Comparison of ENCODE assay signal across 27 mouse cellular contexts in genomic region chr1:21616666-21617065, GRCm38 (mm10).
A peak's percentile ranks its signal among the peaks of the same experiment; 100 is the strongest.
DNase-seq lines count a peak whose midpoint lies in the region; ATAC-seq and TF ChIP-seq lines count a peak whose summit lies in the region.
"Had no signal": no experiment of that assay in that cellular context is flagged by ENCODE, and none has a peak within 500 bp of the region (broad histone marks: within the 10 kb centered on the region; RNA-seq: fewer than 3 reads in every experiment).

No protein-coding gene starts in this region.

- H3K4me2 ChIP-seq in hindbrain, postnatal 0 days (ENCODE audit: low read depth, low read length), result no peak overlapping the region
- no peak overlapping the region for H3K4me2 ChIP-seq in hindbrain, embryonic 14.5 days (replicated peaks)
- H3K4me2 ChIP-seq: forebrain, embryonic 15.5 days; heart, embryonic 13.5 days; hindbrain, embryonic 15.5 days; kidney, embryonic 15.5 days; lung, embryonic 14.5 days; neural tube, embryonic 12.5 days had no signal

- no peaks in the 10 kb centered on the region for H3K27me3 ChIP-seq in hindbrain, postnatal 0 days (ENCODE audit: insufficient read depth, low read length)
- no peaks in the 10 kb centered on the region for H3K27me3 ChIP-seq in hindbrain, embryonic 14.5 days (ENCODE audit: control insufficient read depth, insufficient read depth, low read length)
- H3K27me3 ChIP-seq: CH12.LX; forebrain, embryonic 15.5 days; heart, embryonic 13.5 days; hindbrain, embryonic 15.5 days; kidney, embryonic 15.5 days; neural tube, embryonic 12.5 days had no signal

- no peak for ATAC-seq in hindbrain, postnatal 0 days
- ATAC-seq in hindbrain, embryonic 14.5 days (ENCODE audit: low FRiP score), result no peak
- ATAC-seq: forebrain, embryonic 15.5 days; midbrain, embryonic 16.5 days had no signal

- DNase-seq in hindbrain, postnatal 0 days (ENCODE audit: low spot score), result peak; percentile 16
- DNase-seq in hindbrain, embryonic 14.5 days (ENCODE audit: low spot score), result no peak
- DNase-seq in right cerebral cortex, adult 18-20 months, result peak; percentile 35
- no peak for DNase-seq in right cerebral cortex, postnatal 14 days
- DNase-seq in brain, adult 2 months (ENCODE audit: low read depth, low spot score), result peak; percentile 69
- DNase-seq in cerebellum, adult 9-10 months, result no peak
- DNase-seq: adrenal gland, postnatal 10 days; cerebellum, adult 11-12 months; cerebellum, postnatal 14 days; gastrocnemius, adult 2 months; gastrocnemius, postnatal 36 days; heart, adult 18-20 months; heart, postnatal 10 days; kidney, adult 18-20 months; kidney, postnatal 25 days; liver; lung, embryonic 14.5 days had no signal

- H3K9me3 ChIP-seq in hindbrain, postnatal 0 days (ENCODE audit: low read length), result no peaks in the 10 kb centered on the region
- H3K9me3 ChIP-seq in hindbrain, embryonic 14.5 days (ENCODE audit: control insufficient read depth, low read length), result no peaks in the 10 kb centered on the region
- H3K9me3 ChIP-seq: forebrain, embryonic 15.5 days; heart, embryonic 13.5 days; hindbrain, embryonic 15.5 days; kidney, embryonic 15.5 days; midbrain, embryonic 10.5 days; neural tube, embryonic 12.5 days had no signal

- WGBS in hindbrain, postnatal 0 days, result 54% methylated on average over 4 of the region's 4 CpGs
- 71% methylated on average over 4 of the region's 4 CpGs for WGBS in hindbrain, embryonic 14.5 days

- no peaks in the 10 kb centered on the region for H3K4me1 ChIP-seq in hindbrain, postnatal 0 days (ENCODE audit: insufficient read depth, low read length)
- H3K4me1 ChIP-seq in hindbrain, embryonic 14.5 days (replicated peaks; ENCODE audit: control insufficient read depth, insufficient read depth, low read length), result no peaks in the 10 kb centered on the region
- H3K4me1 ChIP-seq: forebrain, embryonic 15.5 days; hindbrain, embryonic 15.5 days; kidney, embryonic 15.5 days; midbrain, embryonic 10.5 days; neural tube, embryonic 12.5 days had no signal

- H3K27ac ChIP-seq in hindbrain, postnatal 0 days, result no peak overlapping the region
- no peak overlapping the region for H3K27ac ChIP-seq in hindbrain, embryonic 14.5 days
- H3K27ac ChIP-seq: forebrain, embryonic 15.5 days; gastrocnemius, adult 2 months; heart, embryonic 13.5 days; hindbrain, embryonic 15.5 days; kidney, embryonic 15.5 days; liver, embryonic 14.5 days; midbrain, embryonic 10.5 days; neural tube, embryonic 12.5 days had no signal

- TF ChIP-seq CTCF in hindbrain, postnatal 0 days (IDR thresholded peaks at IDR 0.05; ENCODE audit: low read depth), result no peak

- no peak overlapping the region for H3K9ac ChIP-seq in hindbrain, postnatal 0 days (replicated peaks; ENCODE audit: low read length)
- no peak overlapping the region for H3K9ac ChIP-seq in hindbrain, embryonic 14.5 days
- H3K9ac ChIP-seq: forebrain, embryonic 15.5 days; heart, embryonic 13.5 days; hindbrain, embryonic 15.5 days; kidney, embryonic 15.5 days; liver, embryonic 14.5 days; lung, embryonic 14.5 days; neural tube, embryonic 12.5 days had no signal

- no peak overlapping the region for H3K4me3 ChIP-seq in hindbrain, postnatal 0 days (ENCODE audit: low read length)
- no peak overlapping the region for H3K4me3 ChIP-seq in hindbrain, embryonic 14.5 days (replicated peaks; ENCODE audit: low read length)
- H3K4me3 ChIP-seq: forebrain, embryonic 15.5 days; gastrocnemius, adult 2 months; heart, embryonic 13.5 days; hindbrain, embryonic 15.5 days; kidney, embryonic 15.5 days; midbrain, embryonic 10.5 days; myocyte; neural tube, embryonic 12.5 days had no signal

- H3K36me3 ChIP-seq in hindbrain, postnatal 0 days (ENCODE audit: insufficient read depth, low read length), result no peaks in the 10 kb centered on the region
- no peaks in the 10 kb centered on the region for H3K36me3 ChIP-seq in hindbrain, embryonic 14.5 days (replicated peaks; ENCODE audit: control insufficient read depth, insufficient read depth)
- H3K36me3 ChIP-seq: forebrain, embryonic 15.5 days; heart, embryonic 13.5 days; hindbrain, embryonic 15.5 days; kidney, embryonic 15.5 days; midbrain, embryonic 10.5 days; neural tube, embryonic 12.5 days had no signal

Comparison
In these comparisons a context has a peak if more than half of its experiments do, and no peak if none do; other contexts are left out.
1. DNase-seq: peak in hindbrain, postnatal 0 days (single experiment), right cerebral cortex, adult 18-20 months (single experiment) and brain, adult 2 months (single experiment); none in hindbrain, embryonic 14.5 days (single experiment), right cerebral cortex, postnatal 14 days (single experiment) and cerebellum, adult 9-10 months (single experiment).